Mouse (Mus musculus): Measurements from ENCODE around the gene Ccdc28b. TPM values are rescaled to one million over a fixed set of nuclear protein-coding genes. Genes with fewer than 3 reads are reported as not detected.
A peak's percentile ranks its signal among the peaks of the same experiment; 100 is the strongest.

Gene Ccdc28b
- total RNA-seq, 2 experiments from 2014 or later: 25.3 to 28.5 TPM

GRCm38 (mm10) chr4:129600233-129601158, 23.3 kb downstream of the Ccdc28b start, which contains the start of the genes Eif3i and Tmem234:
Eif3i (minus strand) TSS chr4:129600648.
Tmem234 (plus strand) TSS chr4:129600668.
- peak; percentile 74 for DNase-seq (ENCODE audit: low spot score)
- intact Hi-C loops (cut with DNase I): loop anchor here (2.0 to 10.0 kb wide), 2 partner anchors 40 to 266 kb away; partner anchors contain the start of genes Rbbp4, Txlna and Zbtb8os

GRCm38 (mm10) chr4:129588865-129589264, 34.9 kb downstream of the Ccdc28b start:
- intact Hi-C loops (cut with DNase I): no loop called here
- DNase-seq (ENCODE audit: low spot score): no peak

GRCm38 (mm10) chr4:129586943-129587342, 36.8 kb downstream of the Ccdc28b start:
- intact Hi-C loops (cut with DNase I): no loop called here
- no peak for DNase-seq (ENCODE audit: low spot score)

GRCm38 (mm10) chr4:129585773-129586172, 38.0 kb downstream of the Ccdc28b start:
- intact Hi-C loops (cut with DNase I): loop anchor here (1.0 kb wide), 1 partner anchor 23 kb away; no protein-coding TSS in a partner anchor
- DNase-seq (ENCODE audit: low spot score): no peak

- intact Hi-C loops (cut with DNase I): loop anchor here (1.0 kb wide), 1 partner anchor 23 kb away; no protein-coding TSS in a partner anchor
- DNase-seq (ENCODE audit: low spot score): peak; percentile 71
These were observed 38.7 kb downstream of the Ccdc28b start for GRCm38 (mm10) chr4:129584884-129585608.

GRCm38 (mm10) chr4:129584370-129584769, 39.4 kb downstream of the Ccdc28b start:
- intact Hi-C loops (cut with DNase I): no loop called here
- no peak for DNase-seq (ENCODE audit: low spot score)

GRCm38 (mm10) chr4:129582251-129582650, 41.5 kb downstream of the Ccdc28b start:
- no peak for DNase-seq (ENCODE audit: low spot score)
- intact Hi-C loops (cut with DNase I): no loop called here

- intact Hi-C loops (cut with DNase I): no loop called here
- no peak for DNase-seq (ENCODE audit: low spot score)
These were observed 43.4 kb downstream of the Ccdc28b start for GRCm38 (mm10) chr4:129580347-129580746.

- intact Hi-C loops (cut with DNase I): no loop called here
- DNase-seq (ENCODE audit: low spot score): no peak
These were observed 45.3 kb downstream of the Ccdc28b start, which contains the start of gene Fam167b for GRCm38 (mm10) chr4:129578466-129578865. Fam167b (minus strand) TSS chr4:129578549.

- intact Hi-C loops (cut with DNase I): no loop called here
- no peak for DNase-seq (ENCODE audit: low spot score)
These were observed 46.1 kb downstream of the Ccdc28b start for GRCm38 (mm10) chr4:129577688-129578087.

- intact Hi-C loops (cut with DNase I): no loop called here
- DNase-seq (ENCODE audit: low spot score): peak; percentile 47
These were observed 46.8 kb downstream of the Ccdc28b start for GRCm38 (mm10) chr4:129576863-129577491.

GRCm38 (mm10) chr4:129575171-129575844, 48.4 kb downstream of the Ccdc28b start:
- intact Hi-C loops (cut with DNase I): no loop called here
- no peak for DNase-seq (ENCODE audit: low spot score)

- intact Hi-C loops (cut with DNase I): no loop called here
- DNase-seq (ENCODE audit: low spot score): no peak
These were observed 50.3 kb downstream of the Ccdc28b start, which contains the start of gene Lck for GRCm38 (mm10) chr4:129573430-129573829. Lck (minus strand) TSS chr4:129573641.

- no peak for DNase-seq (ENCODE audit: low spot score)
- intact Hi-C loops (cut with DNase I): no loop called here
These were observed 50.7 kb downstream of the Ccdc28b start for GRCm38 (mm10) chr4:129573093-129573370.

- no peak for DNase-seq (ENCODE audit: low spot score)
- intact Hi-C loops (cut with DNase I): no loop called here
These were observed 51.3 kb downstream of the Ccdc28b start for GRCm38 (mm10) chr4:129572236-129573092.

GRCm38 (mm10) chr4:129571551-129572084, 52.1 kb downstream of the Ccdc28b start:
- DNase-seq (ENCODE audit: low spot score): no peak
- intact Hi-C loops (cut with DNase I): no loop called here

- intact Hi-C loops (cut with DNase I): no loop called here
- no peak for DNase-seq (ENCODE audit: low spot score)
These were observed 53.7 kb downstream of the Ccdc28b start for GRCm38 (mm10) chr4:129570028-129570427.

Measured in heart, postnatal 25 days (tissue).